Comparison of ENCODE assay signal across 8 mouse cellular contexts in the genomic region with DNA sequence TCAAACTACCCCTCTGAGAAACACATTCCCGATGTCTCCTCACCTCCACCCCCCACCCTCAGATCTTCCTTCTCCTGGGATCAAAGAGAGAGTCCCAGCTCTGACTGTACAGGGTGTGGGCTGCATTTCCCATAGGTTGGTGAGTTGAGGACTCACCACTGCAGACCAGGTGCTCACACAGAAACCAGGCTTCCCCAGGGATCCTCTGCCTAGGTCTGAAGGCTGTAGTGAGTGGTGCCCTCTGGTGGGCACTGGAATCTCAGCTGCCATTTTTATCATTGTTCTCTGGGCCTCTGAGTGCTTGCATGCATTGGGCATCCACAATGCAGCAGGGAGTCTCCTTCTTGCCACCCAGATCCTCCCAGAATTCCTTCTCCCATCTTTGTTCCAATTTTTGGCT. TPM values are rescaled to one million over a fixed set of nuclear protein-coding genes. Genes with fewer than 3 reads are reported as not detected.
DNase-seq lines count a peak whose midpoint lies in the region; ATAC-seq and TF ChIP-seq lines count a peak whose summit lies in the region.

No protein-coding gene starts in this region.

- peak; percentile 75 for DNase-seq in intestine, embryonic 14.5 days (ENCODE audit: low spot score)
- DNase-seq in adrenal gland, postnatal 10 days = peak; percentile 67
- DNase-seq in embryonic facial prominence, embryonic 11.5 days (ENCODE audit: low spot score) = peak; percentile 70
- DNase-seq in hindbrain, embryonic 10.5 days (ENCODE audit: low spot score) = peak; percentile 51
- DNase-seq in layer of hippocampus, postnatal 10 days (ENCODE audit: low spot score in 2 of 2) = peak; percentile 78 to 85
- DNase-seq in thymus, adult 2 months = peak; percentile 77

- H3K4me3 ChIP-seq in intestine, embryonic 14.5 days (ENCODE audit: low read depth, low read length) = no peak overlapping the region
- no peak overlapping the region for H3K4me3 ChIP-seq in intestine, embryonic 15.5 days (replicated peaks)
- H3K4me3 ChIP-seq in embryonic facial prominence, embryonic 11.5 days (ENCODE audit: low read depth, low read length) = no peak overlapping the region
- no peak overlapping the region for H3K4me3 ChIP-seq in hindbrain, embryonic 10.5 days
- H3K4me3 ChIP-seq in thymus, adult 2 months (ENCODE audit: control insufficient read depth, insufficient read depth, low read length) = no peak overlapping the region

- H3K36me3 ChIP-seq in intestine, embryonic 14.5 days (ENCODE audit: control insufficient read depth, insufficient read depth, low read length) = no peaks in the 10 kb centered on the region
- H3K36me3 ChIP-seq in intestine, embryonic 15.5 days = no peaks in the 10 kb centered on the region
- no peaks in the 10 kb centered on the region for H3K36me3 ChIP-seq in embryonic facial prominence, embryonic 11.5 days (replicated peaks; ENCODE audit: control insufficient read depth, insufficient read depth, low read depth, low read length)
- H3K36me3 ChIP-seq in hindbrain, embryonic 10.5 days = no peaks in the 10 kb centered on the region
- peaks cover 29% of the 10 kb centered on the region for H3K36me3 ChIP-seq in thymus, adult 2 months (ENCODE audit: control insufficient read depth, insufficient read depth, low read length)

- TF ChIP-seq CTCF in thymus, adult 2 months (IDR thresholded peaks at IDR 0.05; ENCODE audit: borderline replicate concordance, control insufficient read depth, extremely low read depth, insufficient read depth, low read length, poor library complexity) = peak; percentile 77; the same call in 1 of the 2 replicates

- no peaks in the 10 kb centered on the region for H3K27me3 ChIP-seq in intestine, embryonic 14.5 days (replicated peaks; ENCODE audit: control insufficient read depth, insufficient read depth, low read length)
- H3K27me3 ChIP-seq in intestine, embryonic 15.5 days (replicated peaks) = no peaks in the 10 kb centered on the region
- no peaks in the 10 kb centered on the region for H3K27me3 ChIP-seq in embryonic facial prominence, embryonic 11.5 days (ENCODE audit: control insufficient read depth, insufficient read depth, low read length)
- no peaks in the 10 kb centered on the region for H3K27me3 ChIP-seq in hindbrain, embryonic 10.5 days (ENCODE audit: insufficient read depth, poor library complexity, severe bottlenecking)
- H3K27me3 ChIP-seq in thymus, adult 2 months (ENCODE audit: control insufficient read depth, insufficient read depth, low read length) = no peaks in the 10 kb centered on the region

- 74% methylated on average over 1 of the region's 1 CpGs for WGBS in intestine, embryonic 14.5 days
- WGBS in intestine, embryonic 15.5 days = 71% methylated on average over 1 of the region's 1 CpGs
- WGBS in embryonic facial prominence, embryonic 11.5 days = 88% methylated on average over 1 of the region's 1 CpGs
- 79% methylated on average over 1 of the region's 1 CpGs for WGBS in hindbrain, embryonic 10.5 days
- WGBS in thymus, adult 2 months = 89% methylated on average over 1 of the region's 1 CpGs

- no peak overlapping the region for H3K27ac ChIP-seq in intestine, embryonic 14.5 days (ENCODE audit: low read depth)
- H3K27ac ChIP-seq in intestine, embryonic 15.5 days = no peak overlapping the region
- H3K27ac ChIP-seq in embryonic facial prominence, embryonic 11.5 days (replicated peaks; ENCODE audit: low read depth, low read length) = no peak overlapping the region
- H3K27ac ChIP-seq in hindbrain, embryonic 10.5 days = no peak overlapping the region
- H3K27ac ChIP-seq in thymus, adult 2 months (ENCODE audit: control insufficient read depth, insufficient read depth, low read length) = no peak overlapping the region

- H3K4me1 ChIP-seq in intestine, embryonic 14.5 days (replicated peaks; ENCODE audit: control insufficient read depth, insufficient read depth, low read length) = peaks cover 9% of the 10 kb centered on the region; the same call in 1 of the 2 replicates
- peaks cover 7% of the 10 kb centered on the region; the same call in 1 of the 2 replicates for H3K4me1 ChIP-seq in intestine, embryonic 15.5 days (replicated peaks)
- no peaks in the 10 kb centered on the region for H3K4me1 ChIP-seq in embryonic facial prominence, embryonic 11.5 days (ENCODE audit: control insufficient read depth, insufficient read depth, low read length)
- H3K4me1 ChIP-seq in hindbrain, embryonic 10.5 days (replicated peaks) = peaks cover 12% of the 10 kb centered on the region; the same call in 1 of the 2 replicates
- peaks cover 28% of the 10 kb centered on the region for H3K4me1 ChIP-seq in thymus, adult 2 months (replicated peaks; ENCODE audit: control insufficient read depth, insufficient read depth, low read length)

- 0 out of 2 replicates have a peak, but pooled peaks have one; percentile 12 for ATAC-seq in intestine, embryonic 14.5 days (replicated peaks; ENCODE audit: low FRiP score, low TSS enrichment, low read depth)
- ATAC-seq in intestine, embryonic 15.5 days = no peak
- no peak for ATAC-seq in embryonic facial prominence, embryonic 11.5 days (replicated peaks; ENCODE audit: insufficient number of reproducible peaks, low FRiP score, low TSS enrichment, low read depth)
- ATAC-seq in monocyte, adult 5-6 weeks (replicated peaks; ENCODE audit: insufficient number of reproducible peaks, low FRiP score, low TSS enrichment, poor library complexity, severe bottlenecking) = peak; percentile 48

- H3K9me3 ChIP-seq in intestine, embryonic 14.5 days (ENCODE audit: control insufficient read depth, low read length) = no peaks in the 10 kb centered on the region
- no peaks in the 10 kb centered on the region for H3K9me3 ChIP-seq in intestine, embryonic 15.5 days
- H3K9me3 ChIP-seq in embryonic facial prominence, embryonic 11.5 days (replicated peaks; ENCODE audit: control insufficient read depth, low read length) = no peaks in the 10 kb centered on the region
- no peaks in the 10 kb centered on the region for H3K9me3 ChIP-seq in hindbrain, embryonic 10.5 days

- H3K9ac ChIP-seq in intestine, embryonic 14.5 days (ENCODE audit: low read length) = no peak overlapping the region
- H3K9ac ChIP-seq in intestine, embryonic 15.5 days = no peak overlapping the region
- no peak overlapping the region for H3K9ac ChIP-seq in embryonic facial prominence, embryonic 11.5 days (replicated peaks; ENCODE audit: low read length)

- no peak for TF ChIP-seq POLR2A in thymus, adult 2 months (IDR thresholded peaks at IDR 0.05; ENCODE audit: control insufficient read depth, extremely low read depth, insufficient read depth, low read length, poor library complexity)

- no peak overlapping the region for H3K4me2 ChIP-seq in intestine, embryonic 14.5 days (ENCODE audit: low read length)
- H3K4me2 ChIP-seq in intestine, embryonic 15.5 days (replicated peaks) = no peak overlapping the region
- H3K4me2 ChIP-seq in embryonic facial prominence, embryonic 11.5 days (ENCODE audit: low read depth, low read length) = no peak overlapping the region

RNA-seq across cellular contexts. Expression of gene Ramp1, which starts 31.5 kb away (rescaled TPM):
- 5.4 and 6.0 TPM in 2 replicates for polyA plus RNA-seq in intestine, embryonic 14.5 days (2014; fragmentation: Nextera tagmentation; extraction: Ambion mirVana)
- polyA plus RNA-seq in intestine, embryonic 15.5 days (2015; fragmentation: Nextera tagmentation; extraction: Ambion mirVana) = 7.9 and 9.4 TPM in 2 replicates
- 10 to 100 TPM in 1 of 2 experiments, 1 to 10 TPM in 1; 8.3 to 11.3 TPM for total RNA-seq in adrenal gland, postnatal 10 days (2021)
- 0.21 and 0.41 TPM in 2 replicates for polyA plus RNA-seq in embryonic facial prominence, embryonic 11.5 days (2014; fragmentation: Nextera tagmentation; extraction: Ambion mirVana)
- polyA plus RNA-seq in hindbrain, embryonic 10.5 days (2016; fragmentation: Nextera tagmentation; extraction: Ambion mirVana) = 0.51 and 0.81 TPM in 2 replicates
- 10 to 100 TPM; 37.4 to 43.2 TPM for total RNA-seq in layer of hippocampus, postnatal 10 days (2021)
- 15.7 to 28.1 TPM (median 26.3 TPM) in 3 replicates for total RNA-seq in monocyte, adult 5-6 weeks (2017)
- polyA plus RNA-seq in thymus, adult 2 months (2012; rRNA removed) = 261 and 288 TPM in 2 replicates

RNA-seq across cellular contexts. Expression of gene Ube2f, which starts 39.0 kb away (rescaled TPM):
- 69.9 and 71.6 TPM in 2 replicates for polyA plus RNA-seq in intestine, embryonic 14.5 days (2014; fragmentation: Nextera tagmentation; extraction: Ambion mirVana)
- polyA plus RNA-seq in intestine, embryonic 15.5 days (2015; fragmentation: Nextera tagmentation; extraction: Ambion mirVana) = 65.1 and 66.7 TPM in 2 replicates
- total RNA-seq in adrenal gland, postnatal 10 days (2021) = 10 to 100 TPM; 59.2 to 61.7 TPM
- 93.2 and 96.4 TPM in 2 replicates for polyA plus RNA-seq in embryonic facial prominence, embryonic 11.5 days (2014; fragmentation: Nextera tagmentation; extraction: Ambion mirVana)
- 86.2 and 87.1 TPM in 2 replicates for polyA plus RNA-seq in hindbrain, embryonic 10.5 days (2016; fragmentation: Nextera tagmentation; extraction: Ambion mirVana)
- total RNA-seq in layer of hippocampus, postnatal 10 days (2021) = 10 to 100 TPM; 49.6 to 55.2 TPM
- 75.0 to 85.6 TPM (median 83.2 TPM) in 3 replicates for total RNA-seq in monocyte, adult 5-6 weeks (2017)
- 32.5 and 36.7 TPM in 2 replicates for polyA plus RNA-seq in thymus, adult 2 months (2012; rRNA removed)

Comparison
In these comparisons a context has a peak if more than half of its experiments do, and no peak if none do; other contexts are left out.
1. ATAC-seq: peak in intestine, embryonic 14.5 days (single experiment) and monocyte, adult 5-6 weeks (single experiment); none in intestine, embryonic 15.5 days (single experiment) and embryonic facial prominence, embryonic 11.5 days (single experiment).
2. RNA of gene Ramp1, which starts 31.5 kb away (polyA plus RNA-seq): 261 to 288 TPM in thymus, adult 2 months; 7.9 to 9.4 TPM in intestine, embryonic 15.5 days, 5.4 to 6.0 TPM in intestine, embryonic 14.5 days, 0.51 to 0.81 TPM in hindbrain, embryonic 10.5 days and 0.21 to 0.41 TPM in embryonic facial prominence, embryonic 11.5 days; every median in the first group is over 10 times any median in the second.
3. Peak in every context shown above with its lines, with median percentiles within 50 percentile points of each other: DNase-seq.